Mouse (Mus musculus) retina, embryonic 14.5 days (tissue): ENCODE measurements around the gene Hyal3.
A peak's percentile ranks its signal among the peaks of the same experiment; 100 is the strongest.

Source experiments
- DNase-seq: peaks from one replicate; pipeline ENCODE4 v3.0.0-alpha.2; 2015; ENCODE audit warnings: low spot score

Gene Hyal3

DNA sequence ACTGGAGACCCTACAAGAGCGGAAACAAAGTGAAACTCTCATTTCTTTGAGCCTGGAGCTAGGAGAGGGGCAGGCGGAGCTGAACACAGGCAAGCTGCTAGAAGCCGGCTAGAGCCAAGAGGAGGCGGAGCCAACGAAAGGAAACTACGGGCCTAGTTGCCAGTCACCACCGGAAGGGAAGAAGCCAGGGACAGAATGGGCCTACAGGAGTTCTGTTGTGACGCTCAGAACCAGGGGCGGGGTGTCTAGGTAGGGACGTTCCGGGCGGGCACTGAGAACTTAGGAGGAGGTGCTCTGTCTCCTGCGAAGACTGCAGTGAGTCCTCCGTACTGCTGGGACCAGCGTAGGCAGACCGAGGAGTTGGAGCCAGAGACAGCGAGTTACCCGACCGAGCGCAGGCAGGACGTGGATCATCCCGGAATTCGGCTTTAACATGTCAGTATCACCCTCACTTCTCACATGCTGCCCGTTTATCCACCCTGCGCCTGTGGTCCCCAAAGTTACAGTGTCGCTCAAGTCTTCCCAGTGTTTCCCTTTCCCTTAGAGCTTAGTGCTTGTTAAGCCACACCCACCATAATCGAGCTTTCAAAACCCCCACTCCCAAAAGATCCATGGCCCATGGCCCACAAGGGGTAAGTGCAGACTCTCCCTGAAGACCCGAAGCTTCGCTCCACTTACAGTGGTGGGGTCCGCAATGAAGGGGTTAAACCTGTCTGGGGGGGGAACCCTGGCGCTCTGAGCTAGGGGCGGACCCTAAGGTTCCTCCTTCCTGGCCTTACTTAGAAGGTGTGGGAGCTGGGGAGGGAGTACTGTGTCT lies at the start of gene Hyal3:
Gene Hyal3 (plus strand): TSS at position 318 of the 817 bp plus-strand sequence.
- DNase-seq: peak; percentile 76

DNA sequence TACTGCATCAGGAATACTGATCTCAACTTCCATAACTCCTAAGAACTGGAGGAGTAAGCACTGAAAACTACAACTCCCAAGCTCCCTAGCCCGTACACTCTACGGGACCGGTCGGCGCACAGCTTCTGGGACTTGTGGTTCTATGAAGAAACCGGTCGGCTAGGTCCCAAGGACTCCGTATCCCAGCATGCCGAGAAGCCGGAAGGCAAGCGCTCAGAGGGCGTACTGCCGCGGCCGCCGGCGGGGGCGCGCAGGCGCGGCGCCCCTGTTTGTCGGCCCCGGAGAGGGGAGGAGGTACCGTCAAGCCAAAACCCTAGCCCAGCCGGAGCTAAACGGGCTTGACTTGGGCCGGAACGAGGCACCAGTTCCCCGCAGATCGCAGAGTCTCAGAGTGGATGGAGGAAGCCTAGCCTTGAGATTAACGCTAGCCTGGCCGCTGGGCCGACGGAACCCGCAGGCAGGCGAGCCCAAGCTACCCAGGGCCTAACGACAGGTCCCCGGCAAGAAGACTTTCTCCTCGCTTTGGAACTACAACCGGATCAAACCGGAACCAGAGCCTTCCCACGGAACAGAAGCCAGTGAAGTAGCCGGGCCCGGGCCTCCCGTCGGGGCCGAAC lies 46.7 kb upstream of the Hyal3 start, which contains the start of gene Tmem115:
Gene Tmem115 (plus strand): TSS at position 155 of the 617 bp plus-strand sequence.
- DNase-seq: peak; percentile 96

DNA sequence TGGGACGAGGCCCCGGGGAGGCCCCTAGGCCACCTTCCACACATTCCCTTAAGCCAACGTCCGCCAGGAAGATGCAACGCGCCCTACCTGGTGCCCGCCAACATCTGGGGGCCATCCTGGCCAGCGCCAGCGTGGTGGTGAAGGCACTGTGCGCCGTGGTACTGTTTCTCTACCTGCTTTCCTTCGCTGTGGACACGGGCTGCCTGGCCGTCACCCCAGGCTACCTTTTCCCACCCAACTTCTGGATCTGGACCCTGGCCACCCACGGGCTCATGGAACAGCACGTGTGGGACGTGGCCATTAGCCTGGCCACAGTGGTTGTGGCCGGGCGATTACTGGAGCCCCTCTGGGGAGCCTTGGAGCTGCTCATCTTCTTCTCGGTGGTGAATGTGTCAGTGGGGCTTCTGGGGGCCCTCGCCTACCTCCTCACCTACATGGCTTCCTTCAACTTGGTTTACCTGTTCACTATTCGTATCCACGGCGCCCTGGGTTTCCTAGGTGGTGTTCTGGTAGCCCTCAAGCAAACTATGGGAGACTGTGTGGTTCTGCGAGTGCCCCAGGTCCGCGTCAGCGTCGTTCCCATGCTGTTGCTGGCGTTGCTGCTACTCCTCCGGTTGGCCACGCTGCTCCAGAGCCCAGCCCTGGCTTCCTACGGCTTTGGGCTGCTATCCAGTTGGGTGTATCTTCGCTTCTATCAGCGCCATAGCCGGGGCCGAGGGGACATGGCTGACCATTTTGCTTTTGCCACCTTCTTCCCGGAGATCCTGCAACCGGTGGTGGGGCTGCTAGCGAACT lies 46.0 kb upstream of the Hyal3 start:
- DNase-seq: no peak

DNA sequence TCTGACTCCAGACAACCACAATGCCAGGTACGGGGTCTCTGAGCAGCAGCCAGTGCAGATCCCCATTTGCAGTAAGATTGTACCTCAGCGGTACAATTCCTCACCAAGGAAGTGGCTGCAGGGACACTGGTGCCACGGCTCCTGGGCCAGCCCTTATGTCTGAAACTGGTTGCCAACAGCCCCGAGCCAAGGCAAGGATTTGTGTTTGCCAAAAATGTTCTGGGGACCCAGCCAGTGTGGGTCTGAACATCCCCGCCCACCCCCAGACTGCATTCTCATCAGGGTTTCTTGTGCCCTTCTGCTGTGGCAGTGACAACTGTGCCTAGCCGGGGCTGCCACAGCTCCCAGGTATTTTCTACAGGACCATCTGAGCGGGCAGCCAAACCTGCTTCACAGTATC lies 42.4 kb upstream of the Hyal3 start:
- DNase-seq: no peak

DNA sequence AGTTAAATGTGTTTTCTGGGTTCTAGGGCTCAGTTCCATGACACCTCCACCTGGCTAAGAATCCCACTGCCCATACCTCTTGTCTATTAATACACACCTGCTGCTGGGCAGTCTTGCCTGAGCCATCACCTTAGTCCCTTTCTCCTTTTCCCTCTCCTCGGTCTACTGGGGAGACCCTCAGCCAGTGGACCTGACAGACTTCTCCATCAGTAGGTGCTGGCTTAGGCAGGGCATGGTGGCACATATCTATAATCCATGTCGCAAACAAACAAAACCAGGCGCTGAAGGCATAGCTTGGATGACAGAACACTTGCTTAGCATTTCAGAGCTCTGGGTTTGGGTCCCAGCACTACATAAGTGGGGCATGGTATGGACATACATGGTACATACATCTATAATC lies 41.9 kb upstream of the Hyal3 start:
- DNase-seq: no peak

DNA sequence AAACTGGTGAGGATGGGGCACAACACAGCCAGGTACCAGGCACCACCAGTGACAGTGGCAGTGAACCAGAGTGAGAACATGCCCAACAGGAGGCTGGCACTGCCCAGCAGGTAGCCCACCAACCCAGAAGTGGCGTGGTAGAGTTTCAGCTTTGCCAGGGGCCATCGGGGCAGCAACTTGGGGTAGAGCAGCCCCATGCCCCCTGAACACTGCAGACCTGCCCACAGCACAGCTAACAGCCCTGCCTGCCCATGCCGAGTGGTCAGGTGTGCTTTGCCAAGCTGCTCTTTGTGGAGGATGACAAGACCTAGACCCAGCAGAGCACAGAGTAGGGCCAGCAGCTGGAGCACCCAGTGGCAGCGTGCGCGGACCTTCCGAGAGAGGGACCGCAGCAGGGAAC lies 40.7 kb upstream of the Hyal3 start:
- DNase-seq: no peak

DNA sequence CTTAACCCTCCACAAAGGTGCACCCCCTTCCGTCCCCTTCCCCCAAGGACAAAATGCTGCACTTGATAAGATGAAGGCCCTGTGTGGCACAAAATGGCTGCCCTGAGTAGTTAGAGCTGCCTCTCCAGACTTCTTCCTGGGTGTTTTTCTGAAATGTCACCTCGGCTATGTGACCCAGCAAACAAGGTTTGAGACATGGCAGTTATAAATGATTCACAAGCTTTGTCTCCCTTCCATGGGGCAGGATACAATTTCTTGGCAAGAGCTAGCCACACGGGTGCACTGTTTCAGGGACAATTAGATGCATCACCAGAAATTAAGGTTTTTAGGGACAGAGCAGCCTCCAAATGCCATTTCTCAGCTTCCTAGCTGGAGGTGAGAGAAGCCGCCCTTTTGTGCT lies 40.2 kb upstream of the Hyal3 start:
- DNase-seq: no peak

DNA sequence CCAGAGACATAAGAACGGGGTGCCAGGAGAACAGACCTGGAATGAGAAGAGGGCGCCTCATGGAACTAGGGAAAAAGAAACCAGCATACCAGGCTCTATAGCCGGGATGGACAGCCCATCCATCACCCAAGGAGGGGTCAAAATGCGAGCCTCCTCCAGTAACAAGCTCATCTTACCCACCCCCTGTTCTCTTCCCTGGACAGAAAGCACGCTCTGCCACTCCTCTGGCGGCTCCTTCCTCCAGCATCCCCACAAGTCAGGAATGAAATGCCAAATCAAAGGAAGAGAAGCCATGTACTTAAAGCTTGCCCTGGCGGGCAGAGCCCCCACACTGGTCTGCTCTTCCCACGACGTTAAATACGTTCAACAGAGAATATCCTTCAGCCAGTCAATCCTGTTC lies 39.6 kb upstream of the Hyal3 start:
- DNase-seq: no peak

DNA sequence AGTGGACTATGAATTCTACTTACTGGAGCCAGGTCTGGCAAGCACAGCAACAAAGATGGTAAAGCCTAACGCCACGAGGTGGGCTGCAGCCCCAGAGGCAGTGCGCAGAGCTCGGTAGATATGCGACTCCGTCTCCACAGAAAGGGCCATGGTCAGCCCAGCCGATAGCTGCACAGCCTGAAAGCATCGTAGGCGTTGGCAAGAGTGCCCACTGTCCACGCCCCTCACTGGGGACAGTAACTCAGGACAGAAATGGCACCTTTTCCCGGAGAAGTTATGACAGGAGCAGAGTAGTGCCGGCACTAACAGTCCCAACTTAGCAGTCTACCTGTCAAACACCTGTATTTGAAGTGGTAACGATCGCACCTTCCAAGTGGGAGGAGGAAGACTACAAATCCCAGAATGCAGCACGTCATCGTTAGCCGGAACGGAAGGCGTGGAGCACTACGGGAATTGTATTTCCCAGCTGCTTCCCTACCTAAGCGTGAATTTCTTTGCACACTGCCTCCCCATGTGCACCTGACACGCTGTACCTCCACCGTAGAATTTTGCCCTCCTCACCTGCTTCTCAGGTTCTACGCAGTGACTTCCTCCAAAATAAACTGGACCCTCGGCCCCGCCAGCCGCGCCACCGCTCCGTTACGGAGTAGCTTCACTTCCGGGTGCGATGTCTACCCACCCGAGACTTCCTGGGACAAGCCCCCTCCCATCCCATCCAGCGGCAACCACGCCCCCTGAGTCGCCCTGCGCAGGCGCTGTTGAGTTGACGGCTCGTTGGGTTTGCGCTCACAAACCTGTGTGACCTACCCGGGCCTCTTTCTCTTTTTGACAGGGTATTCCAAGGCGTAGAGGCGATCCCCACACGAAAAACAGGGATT lies 38.9 kb upstream of the Hyal3 start, which contains the start of the genes Cyb561d2 and Nprl2:
Gene Cyb561d2 (minus strand): TSS at position 720 of the 878 bp plus-strand sequence.
Gene Nprl2 (plus strand): TSS at position 753 of the 878 bp plus-strand sequence.
- DNase-seq: peak; percentile 95

DNA sequence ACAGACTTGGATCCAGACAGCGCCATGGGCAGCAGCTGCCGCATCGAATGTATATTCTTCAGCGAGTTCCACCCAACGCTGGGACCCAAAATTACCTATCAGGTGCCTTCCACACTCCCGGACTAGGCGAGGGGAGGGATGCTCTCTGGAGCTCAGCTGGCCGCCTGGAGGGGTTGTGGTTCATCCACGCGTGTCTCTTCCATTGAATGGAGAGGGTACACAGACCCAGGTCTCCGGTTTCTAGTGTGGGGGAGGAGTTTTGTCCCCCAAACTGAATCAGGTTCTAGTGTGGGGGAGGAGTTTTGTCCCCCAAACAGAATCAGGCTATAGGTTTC lies 38.3 kb upstream of the Hyal3 start:
- no peak for DNase-seq

DNA sequence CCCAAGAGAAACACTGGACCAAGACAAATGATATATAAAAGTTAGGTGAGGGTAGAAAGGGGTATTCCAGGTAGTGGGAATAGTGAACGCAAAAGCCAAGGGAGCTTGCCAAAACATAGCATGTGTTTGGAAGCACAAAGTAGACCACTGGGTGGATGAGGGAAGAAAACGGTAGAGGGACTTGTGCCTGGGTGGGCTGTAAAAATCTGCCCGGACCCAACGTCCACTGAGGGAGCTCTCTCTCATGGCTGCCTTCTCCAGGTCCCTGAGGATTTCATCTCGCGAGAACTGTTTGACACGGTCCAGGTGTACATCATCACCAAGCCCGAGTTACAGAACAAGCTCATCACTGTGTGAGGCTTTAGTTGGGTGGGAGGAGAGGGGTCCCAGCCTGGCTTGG lies 37.9 kb upstream of the Hyal3 start:
- DNase-seq: no peak

DNA sequence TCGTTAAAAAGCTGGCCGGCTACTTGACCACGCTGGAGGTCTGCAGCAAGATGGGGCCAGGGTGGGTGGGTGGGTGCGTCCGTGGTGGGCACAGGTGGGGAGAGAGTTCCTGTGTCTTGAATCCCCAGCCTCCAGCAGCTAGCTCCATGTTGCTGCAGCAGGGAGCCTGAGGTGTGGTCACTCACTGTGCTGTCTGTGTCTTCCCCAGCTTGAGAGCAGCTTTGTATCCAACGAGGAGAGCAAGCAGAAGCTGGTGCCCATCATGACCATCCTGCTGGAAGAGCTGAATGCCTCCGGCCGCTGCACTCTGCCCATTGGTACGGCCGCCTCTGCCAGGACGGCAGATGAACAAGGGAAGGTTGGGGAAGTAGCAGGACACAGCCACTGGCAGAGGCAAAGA lies 37.3 kb upstream of the Hyal3 start:
- DNase-seq: no peak

DNA sequence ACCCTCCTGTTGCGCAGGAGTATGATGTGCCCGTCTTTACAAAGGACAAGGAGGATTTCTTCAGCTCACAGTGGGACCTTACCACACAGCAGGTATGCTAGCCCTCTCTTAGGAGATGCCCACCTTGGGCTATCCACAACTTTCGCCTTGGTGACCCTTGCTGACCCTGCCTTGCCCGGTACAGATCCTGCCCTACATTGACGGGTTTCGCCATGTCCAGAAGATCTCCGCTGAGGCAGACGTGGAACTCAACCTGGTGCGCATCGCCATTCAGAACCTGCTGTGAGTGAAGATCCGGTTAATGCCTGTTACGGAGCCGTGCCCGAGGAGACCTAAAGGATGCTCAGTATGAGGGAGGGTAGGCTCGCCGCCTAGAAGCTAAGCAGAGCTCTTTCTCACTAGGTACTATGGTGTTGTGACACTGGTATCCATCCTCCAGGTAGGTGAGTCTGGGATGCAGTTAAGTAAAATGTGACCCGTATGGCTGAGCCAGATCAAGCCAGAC lies 36.4 kb upstream of the Hyal3 start:
- no peak for DNase-seq

DNA sequence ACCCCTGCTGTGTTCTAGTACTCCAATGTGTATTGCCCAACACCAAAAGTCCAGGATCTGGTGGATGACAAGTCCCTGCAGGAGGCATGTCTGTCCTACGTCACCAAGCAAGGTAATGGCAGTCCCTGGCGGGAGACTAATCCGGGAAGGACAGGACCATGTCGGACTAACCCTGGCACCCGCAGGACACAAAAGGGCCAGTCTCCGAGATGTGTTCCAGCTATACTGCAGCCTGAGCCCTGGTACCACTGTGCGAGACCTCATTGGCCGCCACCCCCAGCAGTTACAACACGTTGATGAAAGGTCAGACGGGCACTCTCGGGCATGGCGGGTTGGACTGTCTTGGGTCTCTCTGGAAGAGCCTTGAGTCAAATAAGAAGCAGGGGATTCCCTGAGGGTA lies 35.9 kb upstream of the Hyal3 start:
- no peak for DNase-seq

DNA sequence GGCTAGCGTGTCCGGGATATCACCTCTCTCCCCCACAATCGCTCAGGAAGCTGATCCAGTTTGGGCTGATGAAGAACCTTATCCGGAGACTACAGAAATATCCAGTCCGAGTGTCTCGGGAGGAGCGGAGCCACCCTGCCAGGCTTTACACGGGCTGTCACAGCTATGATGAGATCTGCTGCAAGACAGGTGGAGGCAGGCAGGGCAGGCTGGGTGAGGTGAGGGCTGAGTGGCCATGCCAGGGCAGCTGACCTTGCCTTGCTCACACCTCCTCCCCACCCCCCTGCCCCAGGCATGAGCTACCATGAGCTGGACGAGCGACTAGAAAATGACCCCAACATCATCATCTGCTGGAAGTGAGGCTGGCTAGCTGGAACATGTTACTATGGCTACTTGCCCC lies 35.4 kb upstream of the Hyal3 start:
- DNase-seq: no peak

DNA sequence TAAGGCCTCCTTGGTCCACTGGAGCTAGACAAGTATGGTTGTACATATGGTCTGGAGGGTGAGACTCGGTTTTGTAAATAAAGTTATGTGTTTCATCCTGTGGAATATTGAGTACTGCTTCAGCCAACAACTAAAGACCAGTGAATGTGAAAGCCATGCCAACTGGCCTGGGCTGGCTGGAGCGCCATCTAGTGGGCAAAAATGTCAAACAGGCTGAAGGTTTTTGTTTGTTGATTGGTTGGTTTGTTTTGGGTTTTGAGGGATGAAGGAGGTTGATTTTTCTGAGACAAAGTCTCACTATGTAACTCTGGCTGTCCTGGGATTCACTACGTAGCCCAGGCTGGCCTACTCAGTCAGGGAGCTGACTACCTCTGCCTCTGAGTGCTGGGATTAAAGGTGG lies 35.0 kb upstream of the Hyal3 start:
- peak; percentile 87 for DNase-seq

DNA sequence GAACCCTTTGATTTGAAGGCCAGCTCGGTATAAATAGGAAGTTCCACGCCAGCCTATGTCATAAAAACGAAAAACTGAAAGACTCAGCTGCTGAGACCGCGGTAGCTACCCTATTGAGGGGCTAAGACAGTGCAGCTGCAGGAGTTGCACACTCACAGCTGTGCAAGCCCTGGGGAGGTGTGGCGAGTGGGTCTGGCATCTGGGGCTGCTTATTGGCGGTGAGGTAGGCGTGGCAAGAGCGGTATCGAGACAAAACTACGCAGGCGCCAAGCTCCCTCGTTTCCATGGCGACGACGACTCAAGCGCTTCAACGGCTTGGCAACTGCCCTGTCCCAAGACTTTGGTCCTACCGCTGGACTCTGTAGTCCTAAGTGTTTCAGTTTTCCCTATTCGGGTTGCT lies 33.6 kb upstream of the Hyal3 start, which contains the start of gene Zmynd10:
Gene Zmynd10 (plus strand): TSS at position 273 of the 400 bp plus-strand sequence.
- DNase-seq: peak; percentile 95

DNA sequence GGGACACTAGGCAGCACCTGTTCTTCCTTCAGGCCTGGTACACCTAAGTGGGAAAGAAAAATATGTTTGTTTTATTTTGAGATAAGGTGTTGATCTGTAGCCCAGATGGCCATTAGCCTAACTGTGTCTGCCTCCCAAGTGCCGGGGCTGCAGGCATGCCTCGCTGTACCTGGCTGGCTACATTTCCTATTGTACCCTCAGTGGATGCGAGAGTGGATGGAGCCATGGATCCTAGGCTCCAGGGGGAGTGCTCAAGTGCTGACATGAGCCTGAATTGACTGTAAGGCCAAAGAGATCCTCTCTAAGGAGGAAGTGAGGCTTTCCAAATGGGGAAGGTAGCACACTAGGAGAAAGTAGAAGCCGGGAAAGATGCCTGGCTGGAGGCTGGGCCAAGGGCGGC lies 32.7 kb upstream of the Hyal3 start:
- DNase-seq: no peak

DNA sequence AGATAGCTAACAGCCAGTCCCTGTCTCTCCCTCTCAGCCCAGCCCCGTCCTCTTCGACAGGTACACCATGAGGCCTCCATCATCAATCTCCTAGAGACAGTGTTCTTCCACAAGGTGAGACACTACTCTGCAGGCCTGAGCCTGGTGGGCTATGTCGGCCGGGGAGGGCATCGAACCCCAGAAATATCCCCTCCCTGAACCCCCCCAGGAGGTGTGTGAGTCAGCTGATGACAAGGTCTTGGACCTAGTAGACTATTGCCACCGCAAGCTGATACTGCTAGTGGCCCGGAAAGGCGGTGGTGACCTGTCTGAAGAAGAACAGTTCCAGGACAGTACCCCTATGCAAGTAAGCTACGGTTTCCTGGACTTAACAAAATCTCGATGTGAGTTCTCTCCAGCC lies 31.8 kb upstream of the Hyal3 start:
- DNase-seq: no peak

DNA sequence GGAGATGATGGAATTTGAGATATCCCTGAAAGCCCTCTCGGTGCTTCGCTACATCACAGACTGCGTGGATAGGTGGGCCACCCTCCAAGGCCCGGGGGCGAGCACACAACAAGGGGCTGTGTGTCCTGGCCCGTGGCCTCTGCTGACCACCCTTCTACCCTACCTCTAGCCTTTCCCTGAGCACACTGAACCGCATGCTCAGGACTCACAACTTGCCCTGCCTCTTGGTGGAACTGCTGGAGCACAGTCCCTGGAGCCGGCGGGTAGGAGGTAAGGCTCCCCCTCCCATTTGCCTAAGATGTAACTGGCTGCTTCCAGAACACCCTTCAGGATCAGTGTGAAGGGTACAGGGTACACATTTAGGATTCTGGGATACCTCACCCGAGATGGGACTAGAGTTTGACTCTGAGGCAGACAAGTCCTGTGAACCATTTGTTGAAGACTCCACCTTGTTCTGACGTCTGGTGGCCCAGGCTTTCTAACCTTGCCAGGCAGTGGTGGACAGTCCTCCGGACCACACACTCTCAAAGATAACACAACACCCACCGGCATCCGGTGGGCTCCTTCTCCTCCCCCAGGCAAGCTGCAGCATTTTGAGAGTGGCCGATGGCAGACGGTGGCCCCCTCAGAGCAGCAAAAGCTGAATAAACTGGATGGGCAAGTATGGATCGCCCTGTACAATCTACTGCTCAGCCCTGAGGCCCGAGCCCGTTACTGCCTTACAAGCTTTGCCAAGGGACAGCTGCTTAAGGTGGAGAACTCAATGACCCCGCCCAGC lies 31.1 kb upstream of the Hyal3 start:
- no peak for DNase-seq
